Mouse (Mus musculus) heart, adult 11 months (tissue): ENCODE data around the gene Rapgef4.

Experiments
- DNase-seq: peaks from one replicate; pipeline ENCODE4 v3.0.0; 2022

Rapgef4 gene

DNA sequence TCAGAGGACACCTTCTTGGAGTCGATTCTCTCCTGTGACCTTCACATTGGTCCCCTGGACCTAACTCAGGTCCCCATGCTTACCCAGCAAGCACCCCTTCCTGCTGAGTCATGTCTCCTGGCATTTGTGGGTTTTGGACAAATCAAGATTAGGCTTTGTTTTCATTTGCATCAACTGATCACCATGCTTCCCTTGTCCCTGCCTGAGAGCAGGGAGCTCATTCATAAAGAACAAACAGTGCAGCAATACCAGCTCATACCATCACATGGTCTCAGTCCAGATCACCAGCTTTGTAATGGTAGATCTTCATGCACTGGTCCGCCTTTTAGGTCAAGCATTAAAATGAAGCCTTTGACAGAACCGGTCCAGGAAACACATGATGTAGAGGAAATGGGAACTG, 144.7 kb downstream of the Rapgef4 start:
- DNase-seq, result no peak

DNA sequence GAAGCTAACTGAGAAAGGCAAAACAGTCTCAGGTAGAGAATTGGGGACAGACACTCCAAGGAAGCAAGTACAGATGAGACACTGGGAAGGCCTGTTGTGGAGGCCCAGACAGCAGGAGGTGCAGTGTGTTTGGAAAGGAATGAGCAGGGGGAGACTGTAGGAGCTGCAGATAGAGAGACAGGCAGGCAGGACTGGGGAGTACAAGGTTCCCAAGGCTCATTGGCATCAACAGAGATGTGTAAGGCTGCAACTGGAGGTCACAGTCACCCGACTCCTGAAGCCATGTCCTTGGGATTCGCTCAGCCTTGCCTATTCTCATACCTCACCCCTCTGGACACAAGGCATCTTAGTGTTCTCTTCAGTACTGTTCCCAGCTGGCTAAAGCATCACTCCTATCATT, 145.4 kb downstream of the Rapgef4 start:
- no peak for DNase-seq

DNA sequence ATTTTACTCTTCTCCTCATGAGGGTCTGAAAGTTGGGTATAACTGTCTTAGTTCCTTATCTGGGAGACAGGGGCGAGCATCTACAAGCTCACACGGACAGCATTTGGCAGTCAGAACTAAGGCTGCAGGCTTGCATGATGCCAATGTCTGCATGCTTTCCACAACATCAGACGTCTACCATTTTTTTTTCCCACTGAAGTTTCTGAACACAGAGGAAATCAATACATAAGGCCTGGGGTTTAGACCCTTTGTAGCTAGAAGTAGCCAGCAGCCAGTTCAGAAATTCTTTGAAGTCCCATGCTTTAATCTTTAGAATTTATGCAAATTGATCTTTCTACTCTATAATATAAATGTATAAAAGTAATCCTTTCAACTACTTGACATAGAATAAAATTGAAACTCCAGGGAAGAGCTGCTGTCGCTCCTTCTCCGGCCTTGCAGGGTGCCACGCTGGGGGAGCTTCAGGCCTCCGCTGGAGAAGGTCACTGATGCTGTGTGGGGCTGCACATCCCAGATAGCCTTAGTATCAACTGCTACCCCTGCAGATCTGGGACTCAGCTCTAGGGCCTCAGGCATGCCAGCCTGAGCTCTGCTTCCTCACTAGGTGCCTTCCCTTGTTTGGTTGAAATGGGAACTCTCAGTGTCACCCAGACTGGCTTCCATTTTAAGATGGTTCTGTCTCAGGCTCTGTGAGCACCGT, 148.7 kb downstream of the Rapgef4 start:
- no peak for DNase-seq

DNA sequence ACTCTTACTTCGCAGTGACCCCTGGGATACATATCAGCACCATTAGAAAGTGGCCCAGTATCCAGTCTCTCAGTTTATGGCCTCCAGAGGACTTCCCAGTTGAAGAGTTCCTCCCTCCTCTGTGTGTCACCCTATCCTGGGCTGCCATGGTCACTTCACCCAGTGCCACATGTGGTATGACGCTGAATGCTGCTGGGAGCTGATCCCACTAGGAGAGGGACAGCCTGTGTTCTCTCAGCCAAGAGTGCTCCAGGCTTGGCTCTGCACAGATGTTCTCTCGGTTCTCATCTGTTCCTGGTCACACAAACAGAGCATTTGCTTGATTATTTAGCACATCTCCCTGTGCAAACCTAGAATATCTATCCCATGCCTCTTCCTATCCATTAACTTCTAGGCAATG, 151.2 kb downstream of the Rapgef4 start:
- DNase-seq, result peak; percentile 92

DNA sequence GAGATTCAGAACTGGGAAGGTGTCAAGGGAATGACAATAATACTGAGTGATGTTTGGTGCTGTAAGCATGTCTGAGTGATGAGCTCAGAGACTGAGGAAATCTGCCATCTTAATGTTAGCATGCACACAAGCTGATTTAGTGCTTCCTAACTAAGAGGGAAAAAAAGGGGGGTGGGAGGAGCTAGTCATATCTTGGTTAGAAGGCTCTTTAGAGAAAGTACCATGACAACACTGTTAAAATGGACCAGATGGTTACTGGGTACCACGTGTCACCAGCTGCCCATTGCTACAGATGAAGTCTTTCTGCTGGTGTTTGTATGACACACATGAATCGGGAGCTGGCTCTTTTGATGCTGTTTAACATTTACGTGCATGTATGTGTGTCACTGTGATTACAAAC, 155.0 kb downstream of the Rapgef4 start:
- no peak for DNase-seq

DNA sequence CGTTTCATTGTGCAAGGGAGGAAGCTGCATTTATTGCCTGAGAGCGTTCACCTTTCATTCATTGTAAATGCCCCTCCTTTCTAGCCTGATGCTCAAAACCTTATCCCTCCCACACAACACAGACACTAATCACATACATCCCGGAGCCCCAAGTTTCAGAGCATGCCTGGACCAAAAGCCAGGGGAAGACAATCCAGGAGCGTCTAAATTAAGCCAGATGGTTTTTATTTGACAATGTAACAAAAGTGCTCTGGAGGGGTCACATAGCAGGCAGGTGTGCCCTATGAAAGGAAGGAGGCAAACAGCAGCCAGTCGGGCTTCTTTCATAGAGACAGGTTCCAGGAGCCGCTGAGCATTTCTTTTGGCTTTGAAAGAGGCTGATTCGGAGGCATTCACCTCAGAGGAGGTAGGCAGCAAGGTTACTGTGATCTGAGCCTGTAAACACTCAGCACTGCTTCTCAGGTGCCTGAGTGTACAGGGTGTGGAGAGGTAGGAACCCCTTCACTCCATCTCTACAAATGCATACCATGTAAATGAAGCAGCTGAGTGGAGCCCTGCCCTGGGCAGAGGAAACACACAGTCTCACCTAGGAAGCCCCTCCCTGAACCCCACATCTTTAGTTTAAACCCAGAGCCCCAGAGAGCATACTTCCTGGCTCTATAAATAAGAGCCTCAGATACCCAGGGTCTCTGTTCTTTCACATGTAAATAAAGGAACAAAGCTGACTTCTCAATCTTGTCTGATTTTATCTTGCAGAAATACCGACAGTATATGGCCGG, 155.6 kb downstream of the Rapgef4 start:
- peak; percentile 80 for DNase-seq

DNA sequence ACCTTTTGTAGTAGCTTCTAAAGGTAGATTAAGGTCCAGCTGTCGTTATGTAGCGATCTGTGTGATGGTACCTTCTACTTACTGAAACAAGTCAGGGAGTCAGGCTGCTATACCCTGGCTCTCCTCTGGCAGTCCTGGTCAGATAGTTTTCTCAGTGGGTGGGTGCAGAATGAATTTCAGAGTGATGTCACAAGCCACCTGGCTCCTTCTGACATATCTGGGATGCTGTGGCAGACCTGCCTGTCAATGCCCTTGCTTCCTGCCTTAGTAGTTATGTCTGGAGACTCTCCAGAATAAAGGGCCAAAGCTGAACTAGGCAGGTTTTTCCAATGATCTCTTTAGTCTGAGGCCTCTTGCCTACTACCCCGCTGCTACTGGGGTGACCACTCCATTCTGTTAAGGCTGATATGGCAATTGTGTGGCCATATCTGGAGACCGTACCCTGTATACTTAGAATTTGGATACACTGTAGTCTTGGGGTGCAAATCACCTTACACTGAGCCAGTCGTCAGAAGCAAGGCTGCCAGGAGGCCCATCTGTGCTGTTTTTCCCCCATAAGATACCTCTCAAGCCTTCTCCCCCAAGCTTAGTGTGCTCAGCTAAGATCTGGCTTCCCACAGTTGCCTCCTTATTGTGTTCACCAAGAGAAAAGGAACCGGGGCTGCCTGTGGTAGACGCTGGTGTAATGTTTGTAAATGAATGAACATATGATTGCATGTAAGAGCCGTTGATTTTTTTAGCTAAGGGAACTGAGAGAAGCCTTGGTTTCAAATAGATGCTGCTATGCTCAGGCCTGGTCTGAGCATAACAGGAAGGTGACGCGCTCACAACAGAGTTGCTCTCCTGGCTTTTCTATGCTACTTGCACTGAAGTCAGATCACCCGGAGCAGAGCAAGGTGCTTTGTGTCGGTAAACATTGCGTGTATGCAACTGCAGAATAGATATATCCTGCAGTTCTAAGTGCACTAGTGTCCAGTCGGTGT, 159.1 kb downstream of the Rapgef4 start:
- DNase-seq, result peak; percentile 70

DNA sequence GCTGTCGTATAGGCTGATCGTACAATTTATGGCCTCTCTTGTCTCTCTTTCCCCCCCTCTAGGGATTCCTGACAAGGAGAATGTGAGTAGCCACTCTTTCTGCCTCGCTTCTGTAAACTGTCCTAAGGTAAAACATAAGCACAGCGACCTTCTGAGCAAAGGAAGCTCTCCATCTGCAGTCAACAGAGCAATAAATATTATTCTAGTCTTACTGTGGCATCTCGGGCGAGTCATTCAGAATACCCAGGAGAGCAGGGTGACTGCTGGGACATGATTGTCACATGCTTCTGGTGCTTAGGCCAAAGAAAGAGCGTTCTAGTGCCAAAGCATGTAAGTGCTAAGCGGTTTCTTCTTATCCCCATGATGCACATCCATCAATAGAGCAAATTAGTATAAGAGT, 160.1 kb downstream of the Rapgef4 start:
- DNase-seq, result peak; percentile 61

DNA sequence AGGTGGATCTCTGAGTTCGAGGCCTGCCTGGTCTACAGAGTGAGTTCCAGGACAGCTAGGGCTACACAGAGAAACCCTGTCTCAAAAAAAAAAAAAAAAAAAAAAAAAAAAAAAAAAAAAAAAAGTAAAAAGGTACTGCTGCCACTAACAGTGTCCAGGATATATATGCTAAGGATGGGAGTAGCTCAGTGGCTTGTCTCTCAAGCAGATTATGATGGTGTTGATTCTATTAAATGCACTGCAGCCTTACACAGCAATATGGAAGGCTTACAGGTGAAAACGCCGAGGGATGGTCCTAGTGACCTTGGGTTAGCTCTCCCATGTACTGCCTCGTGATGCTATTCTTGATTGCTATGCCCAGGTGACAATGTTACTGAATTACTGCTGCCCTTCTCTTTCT, 160.7 kb downstream of the Rapgef4 start:
- DNase-seq, result peak; percentile 72

DNA sequence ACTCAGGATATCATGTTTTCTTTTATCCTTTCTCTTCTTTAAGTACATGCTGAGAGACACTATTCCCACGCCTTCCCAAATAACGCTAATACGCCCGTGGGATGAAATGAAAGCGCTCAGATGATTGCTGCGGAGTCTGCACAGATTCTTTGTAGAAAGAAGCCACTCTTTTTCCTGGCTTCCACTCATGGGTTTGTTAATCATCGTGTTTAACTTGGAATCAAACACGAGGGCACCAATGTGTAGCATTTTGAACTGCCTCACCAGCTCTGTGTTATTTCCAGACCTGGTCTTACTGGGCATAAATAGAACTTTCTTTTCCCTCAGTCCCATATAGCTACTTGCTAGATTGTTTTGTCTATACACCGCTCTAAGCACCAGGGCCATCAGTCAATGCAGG, 162.4 kb downstream of the Rapgef4 start:
- peak; percentile 23 for DNase-seq

DNA sequence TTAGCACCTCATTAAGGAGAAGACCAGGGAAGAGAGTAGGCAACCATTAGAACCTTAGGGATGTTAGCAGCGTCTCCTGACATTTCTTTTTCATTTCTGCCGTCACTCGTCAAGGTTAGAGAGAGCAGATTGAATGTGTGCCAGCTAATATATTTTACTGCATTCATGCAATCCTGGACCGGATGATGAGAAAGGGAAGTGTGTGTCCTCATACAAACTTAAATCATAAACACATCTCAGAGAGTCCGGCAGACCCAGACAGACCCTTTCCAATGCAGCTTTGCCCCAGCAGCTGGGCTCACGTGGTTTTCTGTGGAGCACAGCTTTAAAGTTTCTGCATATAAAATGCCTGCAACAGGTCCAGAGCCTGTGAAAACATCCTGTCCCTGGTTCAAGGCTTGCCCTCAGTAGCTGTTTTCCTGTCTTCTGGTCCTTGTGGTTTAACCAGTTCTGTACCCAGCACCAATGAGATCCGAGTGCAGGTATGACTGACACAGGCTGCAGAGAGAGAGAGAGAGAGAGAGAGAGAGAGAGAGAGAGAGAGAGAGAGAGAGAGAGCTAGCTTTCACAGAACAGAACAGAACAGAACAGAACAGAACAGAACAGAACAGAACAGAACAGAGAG, 163.6 kb downstream of the Rapgef4 start:
- DNase-seq, result peak; percentile 18

DNA sequence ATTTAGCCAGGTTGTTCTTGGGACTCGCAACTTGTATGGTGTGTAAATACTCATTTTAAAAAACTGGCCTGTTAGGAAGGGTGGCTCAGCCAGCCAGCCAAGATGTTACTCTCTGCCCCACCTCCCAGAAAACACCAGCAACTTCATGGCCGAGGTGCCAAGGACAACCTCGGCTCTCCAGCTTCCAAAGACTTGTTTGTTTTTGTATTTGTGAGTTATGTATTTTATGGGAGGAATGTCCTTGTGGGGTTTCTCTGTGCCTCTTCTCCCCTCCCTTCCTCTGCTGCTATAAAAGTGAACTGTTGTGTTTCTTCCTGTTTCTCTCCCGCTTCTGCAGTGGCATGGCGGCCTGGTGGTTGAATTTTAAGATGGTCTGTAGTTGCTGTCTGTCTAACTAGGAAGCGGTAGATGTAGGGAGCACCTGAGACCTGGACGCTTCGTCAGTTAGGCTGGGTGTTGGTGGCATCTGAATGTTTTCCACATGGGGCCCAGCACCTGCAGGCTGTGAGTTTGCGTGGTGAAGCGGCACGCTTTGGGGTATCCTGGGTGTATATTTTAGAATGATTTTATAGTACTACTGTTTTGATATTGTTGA, 164.3 kb downstream of the Rapgef4 start:
- DNase-seq, result peak; percentile 74

DNA sequence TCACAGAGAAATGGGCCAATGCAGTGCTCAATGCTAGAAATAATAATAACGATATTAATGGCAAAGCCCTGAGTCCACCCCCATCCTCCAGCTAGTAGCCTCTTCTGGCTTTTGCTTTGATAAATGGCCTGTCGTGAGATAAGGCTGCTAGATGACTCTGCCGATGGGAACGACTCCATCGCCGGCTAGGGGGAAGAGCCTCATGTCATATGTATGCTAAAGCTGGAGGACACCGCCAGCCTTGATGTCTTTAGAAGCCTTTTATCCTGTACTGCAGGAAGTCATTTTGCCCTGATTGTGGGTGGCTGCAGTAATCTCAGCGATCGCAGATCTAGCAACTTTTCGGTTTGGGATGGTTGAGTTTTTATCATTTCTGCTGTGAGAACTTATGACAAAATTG, 165.0 kb downstream of the Rapgef4 start:
- DNase-seq, result peak; percentile 46

DNA sequence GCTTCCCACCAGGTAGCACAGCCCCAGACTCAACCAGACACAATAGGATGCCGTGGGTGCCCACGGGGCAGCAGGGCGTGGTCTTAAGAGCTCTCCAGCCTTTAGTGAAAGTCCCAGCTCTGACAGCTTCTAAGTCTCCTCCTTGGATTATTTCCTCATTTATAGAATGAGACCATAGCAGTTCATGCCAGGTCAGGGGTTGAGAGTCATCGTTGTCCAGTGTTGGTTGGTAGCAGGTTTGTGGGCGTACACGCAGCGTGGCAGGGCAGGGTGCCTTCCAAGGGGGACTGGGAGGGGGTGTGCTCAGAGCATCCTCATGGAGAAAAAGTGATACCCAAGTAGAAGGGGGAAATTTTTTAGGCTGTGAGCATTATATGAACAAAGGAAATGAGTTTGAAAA, 166.2 kb downstream of the Rapgef4 start:
- peak; percentile 86 for DNase-seq

DNA sequence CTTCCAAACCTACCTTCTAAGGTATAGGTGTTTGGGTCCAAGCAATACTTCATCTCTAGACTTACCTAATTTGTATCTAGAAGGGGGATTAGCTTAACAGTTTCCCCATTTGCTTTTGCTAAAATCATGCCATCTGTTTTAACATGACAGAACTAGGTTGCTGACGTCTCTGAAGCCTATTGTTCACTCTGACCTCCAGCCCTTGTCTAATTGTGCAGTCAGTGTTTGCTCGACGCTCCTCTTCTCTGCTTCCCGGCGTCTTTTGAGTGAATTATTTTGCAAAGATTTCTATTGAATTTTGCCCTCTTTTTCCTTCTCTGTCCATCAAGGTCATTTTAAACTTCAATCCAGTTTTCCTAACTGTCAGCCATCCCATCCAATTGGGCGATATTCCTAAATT, 166.7 kb downstream of the Rapgef4 start:
- DNase-seq, result no peak

DNA sequence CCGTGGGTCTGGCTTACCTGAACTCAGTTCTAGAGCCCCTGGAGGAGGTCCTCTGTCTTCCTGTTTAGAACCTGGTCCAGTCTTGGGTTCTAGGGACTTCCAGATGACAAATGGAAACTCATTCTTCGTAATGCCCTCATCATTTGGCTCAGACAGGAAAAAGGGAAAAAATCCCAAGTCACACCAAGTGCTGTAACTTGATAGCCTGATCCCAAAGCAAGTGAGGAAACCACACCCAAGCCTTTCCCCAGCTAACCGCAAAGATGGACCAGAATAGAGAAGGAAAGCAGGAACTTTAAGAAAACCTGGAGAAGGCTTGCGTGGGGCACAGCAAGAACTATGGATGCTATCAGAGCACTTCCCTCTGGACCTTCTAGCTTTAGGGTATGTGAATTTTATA, 167.6 kb downstream of the Rapgef4 start:
- peak; percentile 95 for DNase-seq

DNA sequence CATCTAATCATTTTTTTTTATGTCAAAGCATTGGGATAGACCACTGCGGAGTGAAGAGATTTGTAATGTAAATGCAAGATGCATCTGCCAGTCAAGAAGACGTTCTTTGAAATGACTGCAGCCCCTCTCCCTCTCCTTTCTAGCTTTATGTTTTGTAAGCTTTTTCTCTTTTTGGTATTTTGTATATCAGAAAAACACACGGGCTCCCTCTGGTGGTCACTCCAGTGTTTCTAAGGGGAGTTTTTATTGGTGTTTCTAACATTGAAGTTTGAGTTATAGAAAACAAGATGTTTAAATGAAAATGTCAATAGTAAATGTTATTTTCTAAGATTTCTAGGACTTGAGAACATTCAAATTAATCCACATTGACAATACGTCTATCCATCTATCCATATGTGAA, 168.0 kb downstream of the Rapgef4 start:
- no peak for DNase-seq

DNA sequence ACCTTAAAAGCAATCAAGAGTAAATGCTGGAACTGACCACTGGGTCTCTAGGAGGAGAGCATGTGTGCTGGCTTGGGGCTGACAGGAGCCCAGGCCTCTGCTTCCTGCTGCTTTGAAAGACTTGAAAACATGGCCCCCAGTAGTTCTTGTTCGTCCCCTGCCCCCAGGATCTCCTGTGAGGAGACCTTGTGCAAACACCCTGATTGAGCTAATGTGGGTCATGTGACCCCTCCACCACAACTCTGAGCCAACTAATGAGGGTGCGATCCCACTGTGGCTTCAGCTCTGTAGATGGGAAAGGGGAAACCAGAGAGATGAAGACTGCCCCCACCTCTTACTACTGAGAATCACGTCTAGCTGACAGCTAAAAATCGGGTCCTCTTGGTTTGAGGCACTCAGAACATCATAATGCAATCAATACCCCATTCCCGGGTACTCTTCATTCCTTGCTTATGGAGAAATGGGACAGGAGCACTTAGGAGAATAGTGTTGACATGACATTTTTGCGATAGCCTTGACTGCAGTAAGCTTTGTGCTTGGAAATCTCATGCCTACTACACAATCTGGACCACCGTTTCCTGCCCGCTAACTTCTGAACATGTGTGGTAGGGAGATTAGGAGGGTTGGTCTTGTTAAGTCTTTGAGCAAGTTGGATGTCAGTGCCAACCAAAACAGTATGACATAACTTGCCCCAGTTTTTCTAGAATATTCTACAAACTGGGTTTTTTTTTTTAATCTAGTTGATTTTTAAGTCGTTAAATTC, 170.9 kb downstream of the Rapgef4 start:
- peak; percentile 79 for DNase-seq

DNA sequence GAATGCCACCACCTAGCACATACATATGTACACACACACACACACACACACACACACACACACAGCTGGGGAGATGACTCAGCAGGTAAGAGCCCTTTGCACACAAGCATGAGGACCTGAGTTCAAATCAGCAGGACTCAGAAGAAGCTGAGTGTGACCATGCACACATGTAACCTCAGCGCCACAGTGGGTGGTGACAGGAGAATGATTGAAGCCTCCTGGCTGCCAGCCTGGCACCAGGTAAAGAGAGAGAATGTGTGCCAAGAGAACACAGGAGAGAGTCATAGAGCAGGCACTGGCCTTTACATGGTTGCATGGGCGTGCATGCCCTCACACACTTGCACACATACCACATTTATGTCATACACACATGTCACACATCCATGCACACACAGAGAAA, 171.7 kb downstream of the Rapgef4 start:
- peak; percentile 72 for DNase-seq

DNA sequence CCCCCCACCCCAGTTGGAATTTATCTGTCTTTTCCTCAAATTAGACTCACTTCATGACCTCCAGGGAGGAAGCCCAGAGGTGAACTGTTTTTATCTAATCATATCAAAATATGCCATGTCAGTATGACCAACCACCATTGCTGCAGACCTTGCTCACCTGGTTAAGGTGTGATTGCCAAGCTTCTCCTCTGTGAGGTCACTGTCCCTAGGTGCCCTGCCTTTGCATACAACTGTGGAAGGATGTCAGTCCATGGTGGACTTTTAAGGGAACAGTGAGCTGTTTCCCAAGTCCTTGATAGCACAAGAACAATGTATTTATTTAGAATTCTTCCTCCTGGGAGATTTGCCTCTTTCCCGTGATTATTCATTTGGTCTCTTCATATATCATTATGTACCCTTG, 172.8 kb downstream of the Rapgef4 start:
- peak; percentile 52 for DNase-seq

DNA sequence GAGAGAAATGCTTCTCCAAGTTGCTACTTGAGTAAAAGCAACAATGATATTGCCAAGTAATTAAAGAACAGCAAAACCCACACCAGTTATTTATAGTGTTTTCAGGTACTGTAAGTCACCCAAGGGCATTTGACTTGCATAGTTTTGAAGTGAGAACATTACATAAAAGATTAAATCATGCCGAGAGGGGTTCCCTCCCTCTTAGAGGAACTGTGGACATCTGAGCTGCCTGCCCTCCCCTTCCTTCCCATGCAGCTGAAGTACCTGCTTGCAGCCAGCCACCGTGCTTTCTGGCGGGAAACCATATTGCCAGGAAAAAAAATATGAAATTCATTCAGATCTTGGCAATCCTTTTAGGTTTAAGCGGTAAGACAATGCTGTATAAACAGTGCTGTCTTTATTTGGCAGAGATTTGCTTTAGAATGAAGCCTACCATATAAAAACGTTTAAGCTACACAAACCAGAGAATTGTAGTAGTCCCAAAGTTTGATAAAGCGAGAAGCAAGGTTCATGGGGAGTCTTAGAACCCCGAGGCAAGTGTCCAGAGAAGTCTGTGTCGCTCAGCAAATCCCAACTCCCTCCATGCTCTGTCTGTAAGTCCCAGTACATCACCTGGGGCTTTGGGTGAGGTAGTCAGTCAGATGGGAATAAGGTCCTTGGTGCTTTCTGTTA, 174.2 kb downstream of the Rapgef4 start:
- DNase-seq, result peak; percentile 83
